Mouse (Mus musculus) brain, adult 2 months (tissue): ENCODE measurements at regions not wholly inside any gene's neighbourhood (a gene's known extent, or its start where the extent isn't known, plus 50 kb on each side); places are given as distances from the start of the nearest gene placed in this dataset.

Source experiments
- DNase-seq: peaks from one replicate; pipeline ENCODE4 v3.0.0; 2011; ENCODE audit warnings: low read depth, low spot score

- DNase-seq = peak; percentile 7
Observed at GRCm38 (mm10) chr3:10523359-10523758, 187.9 kb upstream of the Gm38303 start.

- DNase-seq = no peak
Observed at GRCm38 (mm10) chr3:10512186-10512585, 176.7 kb upstream of the Gm38303 start.

GRCm38 (mm10) chr3:10511376-10511775 lies 175.9 kb upstream of the Gm38303 start:
- peak; percentile 81 for DNase-seq
